Mouse (Mus musculus) heart, postnatal 10 days (tissue): ENCODE results near the gene Arhgef12. TPM values are rescaled to one million over a fixed set of nuclear protein-coding genes. Genes with fewer than 3 reads are reported as not detected.

Experiments used
- DNase-seq, 2 experiments: peaks; one replicate each; pipeline ENCODE4 v3.0.0; 2021
- intact Hi-C: fragments of 180-260 bp; cut with DNase I; formaldehyde crosslinking; loops from one replicate; pipeline ENCODE4 v1.15.1; 2025
- total RNA-seq, 2 experiments: library from RNA; stranded (reverse); gene quantifications; 2 replicates each; pipeline ENCODE4 v1.2.3; 2021

Gene Arhgef12
- total RNA-seq, 2 experiments from 2014 or later, result 167 to 181 TPM

GRCm38 (mm10) chr9:42944536-42945006 lies 162.5 kb downstream of the Arhgef12 start:
- DNase-seq, result peak; percentile 90 to 92
- intact Hi-C loops, result loop anchor here (1.0 to 2.0 kb wide), 6 partner anchors 155 to 617 kb away; no protein-coding TSS in a partner anchor

DNA sequence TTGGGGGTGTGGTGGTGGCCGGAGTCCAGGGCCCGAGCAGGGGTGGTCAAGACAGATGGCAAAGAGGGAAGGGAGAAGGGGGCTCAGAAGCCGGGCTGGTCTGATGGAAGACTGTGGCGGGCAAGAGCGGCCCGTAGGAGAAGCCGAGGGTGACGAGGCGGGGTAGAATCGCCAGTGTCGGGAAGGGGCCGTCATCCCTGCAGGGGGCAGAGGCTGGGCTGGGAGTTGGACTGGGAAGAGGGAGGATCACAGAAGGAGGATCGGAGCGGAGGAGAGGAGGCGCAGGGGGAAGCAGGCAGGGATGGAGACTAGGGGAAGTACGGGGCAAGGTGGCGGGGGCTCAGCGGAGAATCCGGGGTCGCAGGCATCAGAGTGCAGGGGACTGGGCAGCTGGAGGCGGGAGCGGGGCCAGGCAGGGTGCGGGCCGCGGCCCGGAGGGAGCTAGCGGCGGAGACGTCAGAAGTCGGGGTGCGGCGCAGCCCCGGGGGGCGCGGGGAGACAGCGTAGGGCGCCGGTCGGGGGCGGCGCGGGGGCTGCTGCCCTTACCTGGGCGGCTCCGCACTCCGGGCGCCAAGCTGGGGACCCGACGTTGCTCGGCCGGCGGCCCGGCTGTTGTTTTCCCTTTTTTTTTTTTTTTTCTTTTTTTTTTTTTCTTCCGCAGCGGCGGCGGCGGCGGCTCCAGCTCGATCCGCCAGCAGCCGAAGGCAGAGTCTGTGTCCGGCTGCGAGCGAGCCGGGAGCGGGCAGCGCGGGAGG lies 163.1 kb downstream of the Arhgef12 start, which contains the start of gene Grik4:
Grik4 (minus strand) TSS at position 713 of the 755 bp plus-strand sequence.
- intact Hi-C loops, result loop anchor here (1.0 to 2.0 kb wide), 6 partner anchors 155 to 617 kb away; no protein-coding TSS in a partner anchor
- peak in 1 of 2 experiments; percentile 20 for DNase-seq

- DNase-seq, result no peak
- intact Hi-C loops, result no loop called here
Observed at GRCm38 (mm10) chr9:42943057-42943529, 163.9 kb downstream of the Arhgef12 start.

DNA sequence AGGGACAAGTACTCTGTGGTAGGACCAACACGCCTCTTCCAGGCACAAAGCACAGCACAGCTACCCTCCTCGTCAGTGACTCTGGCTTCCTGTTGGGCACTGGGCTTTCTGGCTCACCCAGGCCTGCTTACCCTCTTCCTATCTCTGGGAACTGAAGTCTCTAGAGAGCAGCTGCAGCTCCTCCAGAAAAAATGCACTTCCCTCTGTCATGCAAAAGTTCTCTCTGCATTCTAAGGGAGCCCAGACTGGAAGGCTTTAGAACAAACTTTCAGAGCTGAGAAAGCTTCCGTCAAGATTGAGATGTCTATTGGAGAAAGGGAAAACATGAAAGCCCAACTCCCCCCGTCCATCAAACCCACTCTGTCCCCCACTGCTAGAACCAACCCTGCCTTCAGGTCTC lies 164.9 kb downstream of the Arhgef12 start:
- intact Hi-C loops, result no loop called here
- no peak for DNase-seq

DNA sequence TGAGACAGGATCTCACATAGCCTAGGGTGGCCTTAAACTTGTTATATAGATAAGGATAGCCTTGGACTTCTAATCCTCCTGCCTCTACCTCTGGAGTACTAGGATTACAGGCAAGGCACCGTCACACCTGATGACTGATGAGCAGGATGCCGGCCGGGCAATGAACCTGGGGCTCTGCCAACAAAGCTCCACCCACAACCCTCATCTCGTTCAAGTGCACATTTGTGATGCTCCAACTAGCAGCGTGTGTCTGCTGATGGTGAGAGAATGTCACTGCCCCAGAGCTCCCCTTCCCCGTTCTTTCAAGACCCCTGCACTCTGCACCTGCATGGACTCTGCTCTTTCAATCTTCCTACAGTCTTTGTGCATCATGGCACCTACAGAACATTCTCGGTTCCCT lies 174.9 kb downstream of the Arhgef12 start:
- intact Hi-C loops, result no loop called here
- DNase-seq, result no peak

DNA sequence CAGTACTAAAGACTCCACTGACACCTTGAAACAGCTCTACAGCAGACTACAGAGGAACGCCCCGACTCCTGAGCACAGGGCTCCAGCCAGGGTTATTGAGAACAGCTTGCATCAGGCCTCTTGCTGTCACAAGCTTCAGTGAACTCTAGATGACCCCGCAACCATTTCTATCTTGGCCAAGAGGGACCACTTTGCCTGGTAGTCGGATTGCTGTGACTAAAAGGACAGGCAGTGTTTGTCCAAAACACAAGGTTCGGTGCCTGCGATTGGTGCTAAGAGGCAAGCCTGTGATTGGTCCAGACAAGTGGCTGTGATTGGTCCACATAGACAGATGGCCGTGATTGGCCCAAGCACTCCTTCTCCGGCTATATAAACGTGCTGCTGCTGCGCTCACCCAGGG lies 179.5 kb downstream of the Arhgef12 start:
- DNase-seq, result no peak
- intact Hi-C loops, result no loop called here

GRCm38 (mm10) chr9:42926564-42926963 lies 180.5 kb downstream of the Arhgef12 start:
- intact Hi-C loops, result no loop called here
- DNase-seq, result no peak

DNA sequence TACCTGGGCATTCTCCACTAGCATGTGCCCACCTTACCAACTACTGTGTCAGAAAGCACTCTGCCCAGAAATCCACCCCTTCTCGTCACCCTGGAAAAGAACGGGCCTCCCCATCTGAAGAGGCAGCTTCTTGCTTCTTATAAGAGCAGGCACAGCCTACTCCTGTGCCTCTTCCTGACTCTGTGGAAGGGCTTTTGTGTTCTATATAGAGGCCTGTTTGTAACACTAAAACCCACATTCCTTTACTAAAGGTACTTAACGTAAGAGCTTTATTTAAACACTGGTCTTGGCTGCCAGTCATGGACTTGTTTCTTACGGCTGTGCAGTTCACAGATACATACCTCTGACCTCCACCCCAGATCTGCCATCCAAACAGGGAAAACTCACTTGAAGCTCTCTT lies 185.2 kb downstream of the Arhgef12 start:
- no peak for DNase-seq
- intact Hi-C loops, result no loop called here

DNA sequence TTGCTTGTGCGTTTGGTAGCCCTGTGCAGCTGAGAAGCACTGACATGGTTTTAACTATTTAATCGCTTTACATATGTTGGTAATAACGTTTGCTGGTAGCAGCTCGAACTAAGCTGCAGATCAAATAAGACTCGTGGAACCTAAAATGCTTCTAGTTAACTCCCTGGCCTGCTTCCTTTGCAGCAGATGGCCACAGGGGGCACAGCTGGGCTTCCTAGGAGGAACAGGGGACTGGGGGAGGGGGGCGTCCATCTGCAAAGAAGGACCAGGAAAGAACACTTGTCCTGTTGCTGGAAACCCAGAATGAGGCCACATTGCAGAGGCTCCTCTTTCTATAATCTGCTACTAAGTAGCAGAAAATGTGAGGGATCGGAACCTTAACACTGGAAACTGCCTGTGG lies 186.8 kb downstream of the Arhgef12 start:
- intact Hi-C loops, result no loop called here
- DNase-seq, result no peak

GRCm38 (mm10) chr9:42917911-42918310 lies 189.1 kb downstream of the Arhgef12 start:
- intact Hi-C loops, result no loop called here

More at GRCm38 (mm10) chr9:42917911-42918310, 189.1 kb downstream of the Arhgef12 start:
- DNase-seq, result no peak

Other genes starting within 250 kb of the Arhgef12 start
- gene Grik4, start 162.7 kb downstream of the Arhgef12 start, total RNA-seq, result under 1 TPM in 1 of 2 experiments, not detected in 1; 0.07 TPM
- 1 to 10 TPM; 7.4 to 9.1 TPM for gene Tmem136, start 9.3 kb upstream of the Arhgef12 start, total RNA-seq
- gene Pou2f3, start 103.1 kb upstream of the Arhgef12 start, total RNA-seq, result under 1 TPM; 0.20 to 0.26 TPM
- 10 to 100 TPM; 24.3 to 28.6 TPM for gene Oaf, start 132.7 kb upstream of the Arhgef12 start, total RNA-seq
- gene Trim29, start 203.6 kb upstream of the Arhgef12 start, total RNA-seq, result under 1 TPM; 0.12 to 0.17 TPM